Mouse (Mus musculus): ENCODE data around the gene Car10. TPM values are rescaled to one million over a fixed set of nuclear protein-coding genes. Genes with fewer than 3 reads are reported as not detected.

Car10 gene
- polyA plus RNA-seq (2014; fragmentation: Nextera tagmentation; extraction: Ambion mirVana), result 3.0 and 3.6 TPM in 2 replicates

DNA sequence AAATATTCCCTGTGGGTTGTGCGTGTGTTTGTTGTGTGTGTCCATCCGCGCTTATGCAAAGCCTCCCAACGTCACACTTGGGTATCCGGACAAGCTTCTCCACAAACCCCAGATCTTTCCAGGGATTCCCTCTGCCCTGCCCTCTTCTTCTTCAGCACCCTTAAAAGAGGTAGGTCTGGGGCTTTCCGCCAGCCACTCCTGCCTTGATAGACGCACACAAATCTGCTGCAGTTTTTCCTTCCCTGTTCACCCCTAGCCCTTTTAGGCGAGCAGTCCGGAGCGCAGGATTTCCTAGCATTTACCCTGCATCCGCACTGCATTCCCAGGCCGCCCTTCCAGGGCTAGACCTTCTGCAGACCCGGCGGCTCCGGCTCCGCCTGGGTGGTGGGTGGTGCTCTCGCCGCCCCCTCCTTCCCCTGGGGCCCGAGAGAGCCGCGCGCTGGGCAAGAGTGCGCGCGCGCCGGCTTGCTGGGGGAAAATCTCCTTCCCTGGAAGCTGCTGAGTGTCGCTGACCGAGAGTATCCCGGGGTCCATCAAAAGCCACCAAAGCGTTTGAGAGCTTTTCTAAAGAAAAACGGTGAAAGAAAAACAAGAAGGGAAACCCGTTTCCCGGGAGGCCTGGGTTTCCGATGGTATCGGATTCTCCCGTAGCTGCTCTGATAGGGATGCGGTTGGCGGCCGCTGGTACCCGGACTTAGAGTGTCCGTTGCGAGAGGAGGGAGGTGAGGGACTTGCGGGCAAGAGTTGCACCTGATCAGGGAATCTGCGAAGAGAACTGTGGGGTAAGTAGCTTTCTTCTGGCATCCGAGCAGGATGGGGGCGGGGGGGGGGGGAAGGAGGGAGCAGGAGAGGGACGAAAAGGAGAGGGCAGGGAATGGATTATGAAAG is at the start of gene Car10:
TSS of gene Car10 (plus strand) at position 88 of the 888 bp plus-strand sequence.
- Histone ChIP-seq H3K27ac (ENCODE audit: low read depth, low read length) (no peak within 1 kb of the TSS), H3K27me3 (ENCODE audit: control insufficient read depth, insufficient read depth, low read length) (peaks cover 34% of the 10 kb centered on the region), H3K36me3 (ENCODE audit: control insufficient read depth, insufficient read depth, low read length) (no peaks in the 10 kb centered on the region), H3K4me3 (ENCODE audit: low read depth, low read length) (peak within 1 kb of the TSS; percentile 54), H3K9me3 (ENCODE audit: control insufficient read depth, low read length) (no peaks in the 10 kb centered on the region), H3K4me2 (ENCODE audit: low read depth) (peak within 1 kb of the TSS; percentile 91), H3K9ac (ENCODE audit: low read length) (no peak within 1 kb of the TSS; the same call in 1 of the 2 replicates), H3K4me1 (ENCODE audit: control insufficient read depth, insufficient read depth, low read length) (peaks cover 6% of the 10 kb centered on the region; the same call in 1 of the 2 replicates)
- 0 out of 2 replicates have a peak, but pooled peaks have one; percentile 49 for ATAC-seq (ENCODE audit: insufficient read depth, low FRiP score, low TSS enrichment)
- DNase-seq (ENCODE audit: low spot score), result peak; percentile 62
- 0% methylated on average over 46 of the region's 48 CpGs for WGBS

DNA sequence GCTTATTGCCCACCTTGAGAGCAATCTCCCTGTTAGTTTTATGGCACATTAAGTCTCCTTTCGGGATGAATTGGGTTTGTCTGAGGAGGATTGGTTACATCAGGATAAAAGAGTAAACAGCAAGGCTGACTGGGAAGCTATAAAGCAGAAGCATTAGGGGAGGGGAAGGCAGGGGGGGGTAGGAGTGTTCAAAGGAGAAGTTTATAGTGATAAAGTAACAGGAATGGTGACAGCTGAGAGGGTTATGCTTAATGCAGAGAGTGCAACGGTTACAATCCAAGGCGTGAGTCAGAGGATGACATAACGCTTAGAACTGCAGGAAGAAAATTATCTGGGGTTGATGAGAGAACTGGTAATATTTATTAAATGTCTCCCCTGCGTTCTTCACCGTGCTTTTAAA is 32.8 kb upstream of the Car10 start:
- H3K4me1 ChIP-seq (ENCODE audit: control insufficient read depth, insufficient read depth, low read length), result no peaks in the 10 kb centered on the region
- no peaks in the 10 kb centered on the region for H3K36me3 ChIP-seq (ENCODE audit: control insufficient read depth, insufficient read depth, low read length)
- 57% methylated on average over 6 of the region's 6 CpGs for WGBS
- H3K9me3 ChIP-seq (ENCODE audit: control insufficient read depth, low read length), result no peaks in the 10 kb centered on the region
- ATAC-seq (ENCODE audit: insufficient read depth, low FRiP score, low TSS enrichment) (no peak), DNase-seq (ENCODE audit: low spot score) (no peak)
- no peak overlapping the region for H3K9ac ChIP-seq (ENCODE audit: low read length)
- no peak overlapping the region for H3K4me3 ChIP-seq (ENCODE audit: low read depth, low read length)
- no peak overlapping the region for H3K4me2 ChIP-seq (ENCODE audit: low read depth)
- no peak overlapping the region for H3K27ac ChIP-seq (ENCODE audit: low read depth, low read length)
- no peaks in the 10 kb centered on the region for H3K27me3 ChIP-seq (ENCODE audit: control insufficient read depth, insufficient read depth, low read length)

DNA sequence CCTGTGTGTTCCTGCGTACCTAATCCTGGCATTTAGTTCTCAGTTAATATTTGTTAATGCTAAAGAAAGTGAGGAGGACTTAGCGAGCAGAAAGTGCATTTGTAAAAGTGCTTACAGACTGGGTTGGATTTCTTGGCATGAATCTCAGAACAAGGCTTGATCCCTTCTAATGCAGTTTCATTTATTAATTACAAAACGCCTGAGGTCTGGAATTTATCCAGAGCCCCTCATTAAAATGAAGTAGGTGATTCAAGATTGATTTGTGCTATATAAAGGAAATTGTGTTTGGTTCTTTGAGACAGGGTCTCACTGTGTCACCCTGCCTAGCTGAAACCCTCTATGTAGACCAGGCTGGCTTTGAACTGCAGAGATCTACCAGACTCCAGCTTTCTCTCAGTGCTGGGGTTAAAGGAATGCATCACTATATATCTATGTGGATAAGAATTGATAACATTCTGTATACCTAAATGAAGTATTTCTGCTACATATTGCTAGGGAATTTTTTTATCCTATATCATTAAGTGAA is 32.1 kb upstream of the Car10 start:
- Histone ChIP-seq H3K27me3 (ENCODE audit: control insufficient read depth, insufficient read depth, low read length) (no peaks in the 10 kb centered on the region), H3K9me3 (ENCODE audit: control insufficient read depth, low read length) (no peaks in the 10 kb centered on the region), H3K27ac (ENCODE audit: low read depth, low read length) (no peak overlapping the region), H3K36me3 (ENCODE audit: control insufficient read depth, insufficient read depth, low read length) (no peaks in the 10 kb centered on the region), H3K4me2 (ENCODE audit: low read depth) (no peak overlapping the region), H3K4me3 (ENCODE audit: low read depth, low read length) (no peak overlapping the region), H3K9ac (ENCODE audit: low read length) (no peak overlapping the region), H3K4me1 (ENCODE audit: control insufficient read depth, insufficient read depth, low read length) (no peaks in the 10 kb centered on the region)
- ATAC-seq (ENCODE audit: insufficient read depth, low FRiP score, low TSS enrichment), result no peak
- 87% methylated on average over 3 of the region's 3 CpGs for WGBS
- DNase-seq (ENCODE audit: low spot score), result no peak

DNA sequence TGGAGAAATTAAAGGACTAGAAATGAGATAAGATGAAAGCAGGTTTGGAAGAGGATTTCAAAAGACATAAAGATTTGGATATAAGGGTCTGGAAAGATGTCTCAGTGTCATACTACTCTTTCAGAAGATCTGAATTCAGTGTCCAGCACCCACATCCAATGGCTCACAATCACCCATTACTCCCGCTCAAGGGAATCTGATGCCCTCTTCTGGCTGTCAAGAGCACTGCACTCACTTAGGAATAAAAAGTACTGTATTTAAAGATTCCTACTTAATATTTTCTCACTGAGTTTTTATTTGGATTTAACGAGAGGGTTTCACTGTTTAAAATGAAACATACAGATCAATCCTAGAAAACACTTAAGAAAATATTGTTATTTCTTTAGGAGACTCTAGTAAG is 2.2 kb upstream of the Car10 start:
- H3K9me3 ChIP-seq (ENCODE audit: control insufficient read depth, low read length), result no peaks in the 10 kb centered on the region
- DNase-seq (ENCODE audit: low spot score) (no peak), ATAC-seq (ENCODE audit: insufficient read depth, low FRiP score, low TSS enrichment) (no peak)
- WGBS, result 18% methylated on average over 2 of the region's 2 CpGs
- no peak overlapping the region for H3K4me2 ChIP-seq (ENCODE audit: low read depth)
- no peak overlapping the region for H3K9ac ChIP-seq (ENCODE audit: low read length)
- no peak overlapping the region for H3K4me3 ChIP-seq (ENCODE audit: low read depth, low read length)
- H3K27ac ChIP-seq (ENCODE audit: low read depth, low read length), result no peak overlapping the region
- no peaks in the 10 kb centered on the region for H3K36me3 ChIP-seq (ENCODE audit: control insufficient read depth, insufficient read depth, low read length)
- peaks cover 27% of the 10 kb centered on the region for H3K27me3 ChIP-seq (ENCODE audit: control insufficient read depth, insufficient read depth, low read length)
- peaks cover 6% of the 10 kb centered on the region; the same call in 1 of the 2 replicates for H3K4me1 ChIP-seq (ENCODE audit: control insufficient read depth, insufficient read depth, low read length)

DNA sequence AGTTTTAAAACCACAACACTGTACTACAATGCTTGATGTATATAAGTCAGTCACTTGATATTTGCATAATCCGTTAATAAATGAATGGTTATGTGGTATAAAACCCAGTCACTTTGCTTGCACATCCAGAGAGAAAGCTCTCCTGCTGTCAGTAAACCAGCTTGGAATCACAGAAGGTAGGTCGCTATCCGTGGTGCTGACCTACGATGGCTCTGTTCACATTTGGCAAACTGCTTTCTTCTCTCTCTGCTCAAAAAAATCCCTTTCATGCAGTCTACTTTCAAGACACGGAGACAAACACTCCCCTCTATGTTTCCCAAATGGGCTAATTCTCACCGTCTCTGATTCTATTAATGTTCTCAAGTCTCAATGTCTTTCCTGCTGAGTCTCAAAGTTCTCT is 827 bp upstream of the Car10 start:
- no peak overlapping the region for H3K9ac ChIP-seq (ENCODE audit: low read length)
- no peaks in the 10 kb centered on the region for H3K36me3 ChIP-seq (ENCODE audit: control insufficient read depth, insufficient read depth, low read length)
- H3K4me3 ChIP-seq (ENCODE audit: low read depth, low read length), result no peak overlapping the region
- ATAC-seq (ENCODE audit: insufficient read depth, low FRiP score, low TSS enrichment), result no peak
- DNase-seq (ENCODE audit: low spot score), result peak; percentile 65
- no peak overlapping the region for H3K27ac ChIP-seq (ENCODE audit: low read depth, low read length)
- H3K4me1 ChIP-seq (ENCODE audit: control insufficient read depth, insufficient read depth, low read length), result peaks cover 6% of the 10 kb centered on the region; the same call in 1 of the 2 replicates
- no peak overlapping the region; the same call in 1 of the 2 replicates for H3K4me2 ChIP-seq (ENCODE audit: low read depth)
- under 1% methylated on average over 6 of the region's 6 CpGs for WGBS
- H3K9me3 ChIP-seq (ENCODE audit: control insufficient read depth, low read length), result no peaks in the 10 kb centered on the region
- peaks cover 34% of the 10 kb centered on the region for H3K27me3 ChIP-seq (ENCODE audit: control insufficient read depth, insufficient read depth, low read length)

DNA sequence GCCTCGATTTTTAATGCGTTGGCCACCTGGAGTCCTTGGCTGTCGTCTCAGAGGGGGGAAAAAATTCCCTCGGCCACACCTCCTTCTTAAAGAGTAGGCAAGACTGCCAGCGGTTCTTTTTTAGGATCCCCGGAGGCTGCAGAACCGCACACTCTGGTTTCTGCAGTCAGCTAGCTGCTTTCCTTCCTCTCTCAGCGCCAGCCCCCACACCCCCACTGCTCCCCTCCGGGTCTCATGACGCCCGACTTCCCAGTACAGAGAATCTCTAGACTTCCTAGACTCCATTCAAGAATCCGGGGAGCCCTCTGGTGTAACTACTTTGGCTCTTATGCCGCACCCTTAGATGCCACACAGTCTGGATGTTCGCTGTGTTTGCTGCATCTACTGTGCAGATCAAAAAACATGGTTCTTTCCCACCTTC is 387 bp upstream of the Car10 start:
- H3K4me2 ChIP-seq (ENCODE audit: low read depth), result peak overlapping the region; percentile 91
- no peak overlapping the region for H3K27ac ChIP-seq (ENCODE audit: low read depth, low read length)
- H3K9ac ChIP-seq (ENCODE audit: low read length), result no peak overlapping the region
- ATAC-seq (ENCODE audit: insufficient read depth, low FRiP score, low TSS enrichment) (no peak), DNase-seq (ENCODE audit: low spot score) (peak; percentile 24)
- no peaks in the 10 kb centered on the region for H3K9me3 ChIP-seq (ENCODE audit: control insufficient read depth, low read length)
- H3K4me1 ChIP-seq (ENCODE audit: control insufficient read depth, insufficient read depth, low read length), result peaks cover 6% of the 10 kb centered on the region; the same call in 1 of the 2 replicates
- H3K36me3 ChIP-seq (ENCODE audit: control insufficient read depth, insufficient read depth, low read length), result no peaks in the 10 kb centered on the region
- WGBS, result 4% methylated on average over 14 of the region's 14 CpGs
- peak overlapping the region; percentile 54; the same call in 1 of the 2 replicates for H3K4me3 ChIP-seq (ENCODE audit: low read depth, low read length)
- H3K27me3 ChIP-seq (ENCODE audit: control insufficient read depth, insufficient read depth, low read length), result peaks cover 34% of the 10 kb centered on the region

DNA sequence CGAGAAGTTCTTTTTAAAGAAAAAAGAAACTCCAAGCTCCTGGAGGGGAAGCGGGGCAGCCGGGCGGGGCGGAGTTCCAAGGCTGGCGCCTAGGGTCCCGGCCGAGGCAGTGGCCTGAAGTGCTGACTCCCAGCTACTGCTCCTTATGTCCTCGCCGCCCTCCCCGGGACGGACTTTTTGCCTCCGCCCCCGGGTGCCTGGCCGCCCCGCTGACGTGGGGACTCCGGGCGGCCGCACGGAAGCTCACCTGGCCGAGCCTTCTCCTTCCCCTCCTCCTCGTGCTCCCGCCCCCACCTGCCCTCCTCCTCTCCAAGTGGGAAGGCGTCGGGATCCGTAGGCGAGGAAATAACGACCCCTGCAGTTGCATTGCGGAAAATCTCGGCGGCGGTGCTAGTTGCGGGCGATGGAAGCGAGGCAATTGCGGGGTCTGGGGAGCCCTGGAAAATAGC is 1.1 kb downstream of the Car10 start:
- Histone ChIP-seq H3K9ac (ENCODE audit: low read length) (peak overlapping the region; percentile 52), H3K36me3 (ENCODE audit: control insufficient read depth, insufficient read depth, low read length) (no peaks in the 10 kb centered on the region), H3K4me2 (ENCODE audit: low read depth) (peak overlapping the region; percentile 91), H3K9me3 (ENCODE audit: control insufficient read depth, low read length) (no peaks in the 10 kb centered on the region), H3K27me3 (ENCODE audit: control insufficient read depth, insufficient read depth, low read length) (peaks cover 34% of the 10 kb centered on the region), H3K4me3 (ENCODE audit: low read depth, low read length) (peak overlapping the region; percentile 54), H3K4me1 (ENCODE audit: control insufficient read depth, insufficient read depth, low read length) (peaks cover 6% of the 10 kb centered on the region; the same call in 1 of the 2 replicates), H3K27ac (ENCODE audit: low read depth, low read length) (no peak overlapping the region)
- WGBS, result under 1% methylated on average over 36 of the region's 37 CpGs
- DNase-seq (ENCODE audit: low spot score) (peak; percentile 69), ATAC-seq (ENCODE audit: insufficient read depth, low FRiP score, low TSS enrichment) (peak; percentile 58)

DNA sequence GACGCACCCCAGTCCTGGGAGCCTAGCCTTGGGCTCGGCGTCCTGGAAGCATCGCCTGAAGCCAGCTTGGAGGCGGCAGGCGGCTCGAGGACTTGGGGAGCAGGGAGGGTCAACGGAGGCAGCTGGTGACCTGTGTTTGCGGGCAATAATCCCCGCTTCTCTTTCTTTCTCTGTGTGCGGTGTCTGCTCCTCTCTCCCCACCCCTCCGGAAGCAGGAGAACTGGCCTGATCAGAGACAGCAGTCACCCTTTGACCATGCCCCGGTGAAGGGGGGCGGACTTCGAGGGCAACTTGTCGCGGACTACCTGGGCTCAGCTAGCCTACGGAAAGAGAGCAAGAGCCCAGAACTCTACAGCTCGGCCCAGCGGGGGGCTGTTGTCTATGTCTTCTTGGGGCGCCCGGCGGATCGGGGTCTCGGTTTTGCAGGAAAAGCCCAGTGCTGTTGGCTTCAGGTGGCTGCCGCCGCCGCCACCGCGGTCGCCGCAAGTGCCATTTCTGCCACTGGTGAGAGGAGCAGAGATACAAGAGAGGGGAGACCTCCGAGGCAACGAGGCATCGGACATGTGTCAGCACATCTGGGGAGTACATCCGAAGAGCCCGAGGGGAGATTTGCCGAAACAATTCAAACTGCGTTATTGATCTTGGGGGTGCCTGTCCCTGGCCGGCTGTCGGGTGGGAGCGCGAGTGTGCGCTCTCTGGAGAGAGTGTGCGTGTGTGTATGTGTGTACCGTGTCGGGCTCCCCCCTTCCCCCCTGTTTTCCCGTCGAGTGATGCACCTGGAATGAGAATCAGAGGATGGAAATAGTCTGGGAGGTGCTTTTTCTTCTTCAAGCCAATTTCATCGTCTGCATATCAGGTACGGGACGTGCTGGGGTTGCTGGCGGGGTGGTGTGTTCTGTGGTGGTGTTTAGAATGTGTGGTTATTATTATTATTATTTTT is 1.9 kb downstream of the Car10 start:
- Histone ChIP-seq H3K36me3 (ENCODE audit: control insufficient read depth, insufficient read depth, low read length) (no peaks in the 10 kb centered on the region), H3K27me3 (ENCODE audit: control insufficient read depth, insufficient read depth, low read length) (peaks cover 34% of the 10 kb centered on the region), H3K27ac (ENCODE audit: low read depth, low read length) (no peak overlapping the region), H3K9me3 (ENCODE audit: control insufficient read depth, low read length) (no peaks in the 10 kb centered on the region), H3K4me3 (ENCODE audit: low read depth, low read length) (peak overlapping the region; percentile 54), H3K4me1 (ENCODE audit: control insufficient read depth, insufficient read depth, low read length) (peaks cover 6% of the 10 kb centered on the region; the same call in 1 of the 2 replicates), H3K4me2 (ENCODE audit: low read depth) (peak overlapping the region; percentile 91), H3K9ac (ENCODE audit: low read length) (peak overlapping the region; percentile 52)
- ATAC-seq (ENCODE audit: insufficient read depth, low FRiP score, low TSS enrichment) (peak; percentile 8; the same call in 1 of the 2 replicates), DNase-seq (ENCODE audit: low spot score) (peak; percentile 22)
- WGBS, result 2% methylated on average over 50 of the region's 53 CpGs
